Mouse (Mus musculus) olfactory bulb, adult 2 months (tissue): ENCODE data around the gene Gm3404.
"Not testable (repeated sequence)": the region's sequence is repeated elsewhere in the genome, so short reads cannot be mapped to it uniquely, and the experiment has no call there.

ENCODE experiments used
- CTCF ChIP-seq: fragments of 200-500 bp; IDR thresholded peaks from 2 replicates; pipeline ENCODE4 v1.5.1; 2012; ENCODE audit warnings: low read depth, mild to moderate bottlenecking, low read length, moderate library complexity; ENCODE audit not compliant: insufficient read depth
- POLR2A ChIP-seq: fragments of 200-500 bp; IDR thresholded peaks from 2 replicates; pipeline ENCODE4 v1.6.1; 2012; ENCODE audit warnings: mild to moderate bottlenecking, low read depth, low read length, moderate library complexity; ENCODE audit not compliant: insufficient read depth

GRCm38 (mm10) chr5:146481665-146482064 lies 43.9 kb upstream of the Gm3404 start, which contains the start of gene Gm6408:
- TF ChIP-seq POLR2A, CTCF: not testable (repeated sequence)
